Mouse (Mus musculus) embryo, embryonic 9.5 days (tissue): Measurements from ENCODE around the gene Iqgap3.

Experiments used
- DNase-seq: peaks from one replicate; pipeline ENCODE4 v3.0.0-alpha.2; 2017; ENCODE audit errors: extremely low spot score

Gene Iqgap3

DNA sequence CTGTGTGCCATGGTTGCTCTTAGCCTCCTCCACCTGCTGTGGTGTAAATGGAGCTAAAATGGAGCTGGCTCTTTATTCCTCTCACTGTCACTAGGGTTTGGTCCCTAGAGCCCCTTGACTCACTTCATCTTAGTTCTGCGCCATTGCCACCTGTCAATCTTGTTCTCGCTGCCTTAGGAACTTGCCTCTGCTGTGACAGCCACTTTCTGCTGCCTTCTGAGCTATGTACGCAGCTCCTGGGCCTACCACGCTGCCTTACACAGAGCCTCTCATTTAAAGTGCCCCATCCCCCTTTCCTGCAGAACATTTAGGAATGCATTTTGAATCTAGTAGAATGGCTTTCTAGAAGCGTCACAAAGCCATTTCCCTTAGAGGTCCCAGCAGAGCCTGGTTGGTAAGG lies 12.4 kb downstream of the Iqgap3 start:
- DNase-seq: no peak

DNA sequence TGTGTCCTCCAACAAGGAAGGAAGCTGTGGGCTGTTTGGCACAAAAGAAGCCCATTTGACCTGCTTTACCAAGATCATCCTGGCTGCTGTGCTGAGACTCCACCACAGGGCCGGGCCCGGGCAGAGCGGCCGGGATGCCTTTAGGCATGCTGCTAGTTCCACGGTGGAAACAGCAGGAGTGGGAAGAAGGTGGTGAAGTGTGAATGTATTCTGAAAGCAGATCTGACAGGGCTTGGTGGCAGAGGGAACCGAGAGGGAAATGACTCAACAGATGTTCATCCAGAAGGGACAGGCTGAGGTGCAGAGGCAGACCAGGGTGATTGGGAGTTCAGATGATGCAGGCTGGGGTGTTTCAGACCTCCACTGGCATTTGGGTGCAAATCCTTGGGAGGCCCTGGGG lies 15.9 kb downstream of the Iqgap3 start:
- DNase-seq: no peak

DNA sequence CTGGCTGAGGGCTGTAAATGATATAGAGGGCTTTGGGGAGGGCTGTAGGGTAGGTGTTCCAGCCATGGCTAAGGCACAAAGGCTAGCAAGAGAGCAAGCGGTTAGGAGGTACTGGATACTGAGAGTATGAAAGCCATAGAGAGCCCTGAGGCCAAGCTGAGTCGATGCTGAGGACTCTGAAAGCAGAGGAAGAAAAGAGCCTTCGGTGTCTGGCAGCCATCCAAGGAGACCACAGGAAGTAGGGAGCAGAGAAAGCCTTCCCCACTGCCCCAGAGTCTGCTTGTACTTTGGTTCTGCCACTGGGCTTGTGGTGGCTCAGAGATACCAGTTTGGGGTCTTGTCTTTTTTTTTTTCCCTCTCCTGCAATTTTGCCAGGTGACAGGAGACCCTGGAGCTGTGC lies 18.5 kb downstream of the Iqgap3 start:
- no peak for DNase-seq

DNA sequence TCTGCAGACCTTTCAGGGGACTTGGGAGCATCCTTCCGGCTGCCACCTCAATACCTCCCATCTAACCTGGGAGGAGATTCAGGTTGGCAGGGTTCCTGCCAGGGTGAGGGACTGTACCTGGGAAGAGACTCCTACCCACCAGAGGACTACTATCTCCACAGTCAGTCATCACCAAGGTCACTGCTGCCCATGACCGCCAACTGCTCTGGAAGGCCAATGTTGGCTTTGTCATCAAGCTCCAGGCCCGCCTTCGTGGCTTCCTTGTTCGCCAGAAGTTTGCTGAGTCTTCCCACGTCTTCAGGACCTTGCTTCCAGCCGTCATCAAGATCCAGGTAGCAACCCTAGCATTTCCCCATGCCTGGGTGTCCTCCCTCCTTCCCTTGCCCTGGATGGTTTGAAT lies 20.0 kb downstream of the Iqgap3 start:
- no peak for DNase-seq

DNA sequence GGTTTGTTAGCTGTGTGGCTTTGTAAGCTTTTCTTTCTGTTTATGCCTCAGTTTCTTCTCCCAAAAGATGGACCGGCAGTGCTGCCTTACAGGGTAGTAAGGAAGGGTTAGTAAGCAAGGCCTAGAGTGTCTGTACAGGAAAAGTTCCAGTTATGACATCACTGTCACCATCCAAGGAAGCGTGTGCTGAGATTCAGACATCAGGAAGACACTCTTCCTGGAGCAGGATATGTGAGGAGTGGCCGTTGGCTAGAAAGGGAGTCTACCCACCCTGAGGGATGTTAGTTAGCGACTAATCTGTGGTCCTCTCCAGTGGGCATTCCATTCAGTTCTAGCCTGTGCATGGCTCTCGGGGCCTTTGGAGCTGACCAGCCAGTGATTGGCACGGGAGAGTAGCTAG lies 20.4 kb downstream of the Iqgap3 start:
- no peak for DNase-seq

DNA sequence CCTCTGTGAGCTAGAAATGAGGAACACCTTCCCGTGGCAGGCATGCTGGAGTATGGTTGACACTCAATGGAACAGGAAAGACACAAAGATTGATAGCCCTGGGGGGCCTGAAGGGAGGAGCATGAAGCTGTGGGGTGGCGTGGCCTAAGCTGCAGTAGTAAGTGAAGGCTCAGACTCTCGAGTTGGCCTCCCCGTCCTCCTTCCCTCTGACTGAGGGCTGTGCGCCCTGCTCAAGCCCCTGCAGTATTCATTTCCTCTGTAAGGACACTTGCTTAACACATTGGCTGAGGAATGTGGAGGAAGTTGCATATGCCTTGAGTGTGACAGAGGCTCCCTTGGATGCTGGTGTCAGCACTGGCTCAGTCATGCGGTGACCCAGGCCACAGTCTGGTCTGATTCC lies 20.8 kb downstream of the Iqgap3 start:
- DNase-seq: no peak

DNA sequence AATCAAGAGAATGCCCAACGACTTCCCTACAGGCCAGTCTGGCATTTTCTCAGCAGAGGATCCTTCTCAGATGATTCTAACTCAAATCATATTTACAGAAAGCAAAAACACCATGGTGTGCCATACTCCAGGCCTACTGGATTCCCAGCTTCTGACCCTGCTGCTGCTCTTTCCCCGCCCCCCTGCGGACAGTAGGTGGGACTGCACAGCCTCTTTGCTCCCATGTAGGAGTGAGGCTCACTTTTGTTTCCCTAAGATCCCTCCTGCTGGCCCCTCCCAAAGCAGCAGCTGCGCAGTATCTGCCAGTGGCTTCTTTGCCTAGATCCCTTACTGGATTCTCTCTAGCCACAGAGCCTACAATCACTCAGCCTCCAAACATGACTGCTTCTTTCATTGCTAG lies 24.4 kb downstream of the Iqgap3 start:
- DNase-seq: no peak

DNA sequence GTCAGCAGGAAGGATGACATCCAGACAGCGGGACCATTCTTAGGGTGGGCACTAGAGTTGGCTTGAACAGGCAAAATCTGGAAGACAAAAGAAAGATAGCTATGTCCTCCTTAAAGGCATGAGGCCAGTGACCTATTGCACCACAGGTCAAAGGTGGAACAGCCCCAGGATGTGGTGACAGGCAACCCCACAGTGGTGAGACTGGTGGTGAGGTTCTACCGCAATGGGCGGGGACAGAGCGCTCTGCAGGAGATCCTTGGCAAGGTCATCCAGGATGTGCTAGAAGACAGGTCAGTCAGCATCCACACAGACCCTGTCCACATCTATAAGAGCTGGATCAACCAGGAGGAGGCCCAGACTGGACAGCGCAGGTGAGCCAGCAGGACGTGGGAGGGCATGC lies 27.4 kb downstream of the Iqgap3 start:
- no peak for DNase-seq

DNA sequence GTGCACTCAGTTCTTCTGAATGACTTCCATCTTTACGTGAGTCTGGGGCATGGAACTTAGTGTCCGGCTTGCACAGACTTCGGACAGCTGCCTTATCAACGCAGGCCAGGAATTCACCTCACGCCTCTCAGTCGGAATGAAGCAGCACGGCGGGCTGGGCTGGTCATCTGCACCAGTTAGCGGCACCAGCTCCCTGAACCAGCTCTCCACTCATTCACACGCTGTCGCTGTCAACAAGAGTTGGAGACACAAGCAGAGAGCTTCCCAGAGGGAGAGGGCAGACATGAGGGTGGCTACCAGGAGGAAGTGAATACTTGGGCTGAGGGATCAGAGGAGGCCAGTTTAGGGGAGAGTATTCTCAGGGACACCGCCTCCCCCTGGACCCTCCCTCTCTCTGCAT lies 32.6 kb downstream of the Iqgap3 start:
- DNase-seq: no peak

DNA sequence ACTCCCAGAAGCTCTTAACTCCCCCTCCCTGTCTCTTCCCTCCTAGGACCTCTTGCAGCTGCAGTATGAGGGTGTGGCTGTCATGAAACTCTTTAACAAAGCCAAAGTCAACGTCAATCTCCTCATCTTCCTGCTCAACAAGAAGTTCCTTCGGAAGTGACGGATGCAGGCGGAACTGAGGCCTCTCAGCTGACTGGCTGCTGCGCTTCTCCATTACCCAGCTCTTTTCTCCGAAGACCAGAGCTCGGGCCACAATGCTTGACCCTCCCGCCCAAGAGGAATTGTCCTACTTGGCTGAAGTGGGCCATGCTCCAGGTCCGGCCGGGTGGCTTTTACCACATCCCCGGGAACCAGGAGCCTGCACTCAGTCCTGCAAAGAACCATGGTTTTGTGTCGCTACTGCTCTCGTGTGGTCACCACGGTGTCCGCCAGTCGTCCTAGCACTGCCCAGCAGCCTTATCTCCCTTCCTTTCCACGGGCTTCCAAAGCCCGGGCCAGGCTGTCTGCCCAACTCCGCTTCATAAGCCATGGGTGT lies 38.4 kb downstream of the Iqgap3 start:
- no peak for DNase-seq

DNA sequence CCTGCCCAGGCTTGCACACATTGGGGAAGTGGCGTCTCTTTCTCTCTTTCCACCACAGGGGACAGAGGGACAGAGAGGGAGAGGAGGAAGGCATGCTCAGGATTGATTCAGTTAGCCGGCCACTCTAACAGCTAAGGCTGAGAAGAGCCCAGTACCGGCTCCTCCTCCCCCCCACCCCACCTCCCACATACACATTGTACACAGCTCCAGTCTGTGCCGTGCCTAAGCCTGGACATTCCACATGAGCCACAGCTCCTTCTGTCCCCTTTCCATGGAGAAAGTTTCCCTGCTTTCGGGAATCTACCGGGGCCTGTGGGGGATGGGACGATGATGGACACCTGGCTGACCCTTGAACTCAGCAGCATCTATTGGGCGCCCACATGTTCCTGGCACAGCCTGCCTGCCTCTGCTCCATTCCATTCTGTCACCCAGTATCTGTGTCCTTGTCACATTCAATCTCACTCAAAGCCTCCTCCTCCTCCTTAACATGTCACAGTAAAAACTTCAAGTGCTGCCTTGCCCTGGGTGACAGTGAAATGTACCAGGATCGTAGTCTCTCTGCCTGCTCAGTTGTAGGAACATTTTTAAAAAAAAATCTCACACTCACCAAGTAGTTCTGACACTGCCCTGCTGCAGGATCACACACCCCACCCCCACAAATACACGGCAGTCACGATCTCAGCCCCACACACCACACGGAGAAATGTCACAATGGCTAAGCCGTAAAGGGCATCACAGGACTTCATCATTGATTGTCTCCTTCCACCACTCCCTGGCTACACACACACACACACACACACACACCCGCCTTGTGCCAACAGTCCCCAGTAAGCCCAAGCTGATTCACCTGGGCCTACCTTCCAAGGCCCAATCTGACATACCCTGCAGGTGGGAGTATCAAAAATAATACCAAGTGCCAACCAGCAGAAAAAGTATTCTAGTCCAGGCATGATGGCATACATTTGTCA lies 39.7 kb downstream of the Iqgap3 start:
- no peak for DNase-seq

DNA sequence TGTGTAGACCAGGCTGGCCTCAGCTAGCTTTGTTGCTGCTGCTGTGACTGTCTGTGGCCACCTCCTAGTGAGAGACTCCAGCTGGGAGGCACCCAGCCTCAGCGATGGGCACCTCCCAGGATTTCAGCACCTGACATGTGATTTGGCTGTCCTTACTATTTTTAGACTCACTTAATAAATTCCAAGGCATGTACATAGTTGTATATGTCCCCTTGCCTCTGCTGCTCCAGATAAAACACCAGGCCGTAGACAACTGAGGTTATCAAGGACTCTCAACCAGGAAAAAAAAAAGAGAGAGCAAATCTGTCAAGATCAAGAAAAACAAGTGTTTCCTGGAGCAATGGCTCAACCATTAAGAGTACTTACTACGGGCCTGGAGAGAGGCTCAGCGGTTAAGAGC lies 43.4 kb downstream of the Iqgap3 start:
- DNase-seq: no peak

DNA sequence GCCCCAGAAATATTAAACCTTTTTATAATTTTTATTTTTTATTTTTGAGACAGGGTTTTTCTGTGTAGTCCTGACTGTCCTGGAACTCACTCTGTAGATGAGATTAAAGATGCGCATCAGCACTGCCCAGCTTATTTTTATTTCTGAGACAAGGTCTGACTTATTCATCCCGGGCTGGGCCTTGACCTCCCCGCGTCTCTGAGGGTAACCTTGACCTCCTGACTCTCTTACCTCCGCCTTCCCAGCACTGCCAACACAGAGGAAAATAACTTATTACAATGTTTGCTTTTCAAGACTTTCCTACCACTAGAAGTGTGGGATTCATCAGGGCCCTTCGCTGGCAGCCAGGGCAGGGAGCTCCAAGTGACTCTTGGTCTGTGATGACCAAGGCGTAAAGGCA lies 44.4 kb downstream of the Iqgap3 start:
- no peak for DNase-seq

DNA sequence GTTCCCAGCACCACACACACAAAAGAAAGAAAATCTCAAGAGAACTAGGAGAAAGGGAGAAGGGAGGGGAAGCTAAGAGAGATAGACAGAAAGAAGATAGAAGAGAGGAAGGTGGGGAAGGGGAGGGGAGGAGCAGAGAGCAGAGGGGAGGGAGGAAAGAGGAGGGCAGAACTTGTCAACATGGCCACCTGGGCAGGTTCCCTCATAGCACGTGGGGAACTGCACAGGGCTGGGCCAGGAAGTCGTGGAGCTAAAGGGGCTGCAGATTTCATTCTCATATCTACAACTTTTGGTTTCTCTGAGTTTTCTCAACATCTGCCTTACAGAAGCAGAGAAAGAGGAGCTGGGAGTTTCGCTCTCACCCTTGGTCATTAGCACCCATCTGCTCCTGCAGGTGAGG lies 45.9 kb downstream of the Iqgap3 start:
- no peak for DNase-seq

DNA sequence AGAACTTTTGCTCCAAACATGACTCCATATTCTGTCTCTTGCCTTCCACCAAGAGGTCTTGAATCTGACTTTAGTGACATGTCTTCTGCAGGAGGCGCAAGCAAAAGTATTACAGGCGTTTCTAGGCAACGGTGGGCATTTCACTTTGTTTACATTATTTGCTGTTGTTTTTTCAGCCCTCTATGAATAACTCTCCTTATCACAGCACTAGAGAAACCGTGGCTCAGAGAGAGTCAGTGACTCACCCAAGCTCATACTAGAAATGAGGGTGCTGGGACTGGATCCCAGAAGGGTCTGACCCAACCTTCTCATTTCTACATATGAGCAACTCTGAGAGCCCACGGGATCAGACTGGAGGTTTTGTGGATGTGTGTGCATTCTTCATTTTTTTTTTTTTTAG lies 46.3 kb downstream of the Iqgap3 start:
- DNase-seq: no peak

DNA sequence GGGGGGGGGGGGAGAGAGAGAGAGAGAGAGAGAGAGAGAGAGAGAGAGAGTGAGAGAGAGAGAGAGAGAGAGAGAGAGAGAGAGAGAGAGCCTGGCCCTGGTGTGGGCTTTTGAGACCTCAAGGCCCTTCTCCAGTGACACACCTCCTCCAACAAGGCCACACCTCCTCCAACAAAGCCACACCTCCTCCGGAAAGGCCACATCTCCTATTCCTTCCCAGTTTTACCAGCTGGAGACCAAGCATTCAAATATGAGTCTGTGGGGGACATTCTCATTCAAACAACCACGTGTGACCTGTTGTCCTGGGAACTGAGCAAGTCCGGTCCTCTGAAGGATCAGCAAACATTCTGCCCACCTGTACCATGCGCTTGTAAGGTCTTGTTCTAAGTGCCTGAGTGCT lies 47.2 kb downstream of the Iqgap3 start:
- no peak for DNase-seq

DNA sequence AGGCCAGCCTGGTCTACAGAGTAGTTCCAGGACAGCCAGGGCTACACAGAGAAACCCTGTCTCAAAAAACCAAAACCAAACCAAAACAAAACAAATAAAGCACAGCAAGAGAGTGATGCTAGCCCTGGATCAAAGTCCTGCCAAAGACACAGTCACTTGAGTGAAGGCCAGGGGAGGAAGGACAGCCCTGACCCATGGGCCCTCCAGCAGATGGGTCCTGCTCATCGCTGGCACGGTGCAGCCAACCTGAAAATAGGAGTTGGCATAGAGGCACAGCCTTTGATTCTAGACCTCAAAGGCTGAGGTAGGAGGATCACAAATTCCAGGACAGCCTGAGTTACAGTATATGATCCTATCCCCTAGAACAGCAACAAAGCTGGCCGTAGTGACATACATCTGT lies 49.3 kb downstream of the Iqgap3 start:
- DNase-seq: no peak

DNA sequence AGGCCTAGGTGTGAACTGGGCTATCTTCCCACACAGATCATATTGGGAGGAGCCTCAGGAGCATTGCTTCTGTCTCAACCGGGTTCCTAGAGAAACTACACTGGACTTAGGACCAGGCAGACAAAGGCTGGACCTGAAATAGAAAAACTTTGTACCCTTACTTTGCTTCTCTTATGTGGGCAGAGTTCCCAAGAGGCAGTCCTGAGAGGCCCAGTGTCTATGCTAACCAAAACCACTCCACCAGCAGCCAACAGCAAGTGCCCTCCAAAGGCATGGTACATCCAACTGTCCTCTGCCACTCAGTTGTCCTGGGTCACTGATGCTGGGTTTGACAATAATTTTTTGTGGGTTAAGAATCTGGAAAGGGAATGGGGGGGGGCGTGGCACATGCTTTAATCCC lies 50.7 kb downstream of the Iqgap3 start:
- no peak for DNase-seq

DNA sequence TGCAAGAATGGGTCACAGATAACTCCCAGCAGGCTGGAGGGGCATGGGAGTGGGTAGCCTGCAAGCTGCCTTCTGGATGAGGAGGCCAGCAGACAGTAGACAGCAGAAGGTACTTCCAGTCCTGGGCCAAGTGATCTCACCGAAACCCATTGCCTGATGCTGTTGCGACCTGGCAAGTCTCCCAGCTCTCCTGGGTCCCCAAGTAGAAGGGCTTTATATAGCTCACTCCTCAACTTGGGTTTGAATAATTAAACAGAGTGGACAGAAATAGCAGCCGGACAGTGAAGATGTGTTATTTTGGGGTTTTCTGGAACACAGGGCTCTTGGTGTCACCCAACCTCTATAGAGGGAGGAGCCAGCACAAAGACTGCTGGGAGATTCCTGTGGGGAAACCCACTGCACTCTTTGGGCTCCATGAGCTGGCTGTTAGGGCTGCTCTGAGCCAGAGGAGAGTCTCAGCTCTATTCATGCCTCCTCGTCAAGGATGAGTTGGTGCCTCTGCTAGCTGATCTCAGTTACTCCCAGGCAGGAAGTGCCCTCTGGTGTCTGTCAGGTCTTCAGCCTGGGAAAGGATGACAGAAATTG lies 51.5 kb downstream of the Iqgap3 start:
- DNase-seq: no peak

DNA sequence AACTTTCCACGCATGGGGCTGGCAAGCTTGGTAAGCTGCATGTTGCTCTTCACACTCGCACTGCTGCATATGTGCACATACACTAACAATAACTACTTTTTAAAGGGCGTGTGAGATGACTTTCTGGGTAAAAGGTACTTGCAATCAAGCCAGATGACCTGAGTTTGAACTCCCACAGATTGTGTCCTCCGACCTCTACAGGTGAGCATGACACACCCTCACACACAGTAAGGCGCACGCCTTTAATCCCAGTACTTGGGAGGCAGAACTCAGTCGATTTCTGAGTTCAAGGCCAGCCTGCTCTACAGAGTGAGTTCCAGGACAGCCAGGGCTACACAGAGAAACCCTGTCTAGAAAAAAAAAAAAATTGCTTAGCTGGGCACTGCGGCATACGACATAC lies 54.6 kb downstream of the Iqgap3 start:
- no peak for DNase-seq

DNA sequence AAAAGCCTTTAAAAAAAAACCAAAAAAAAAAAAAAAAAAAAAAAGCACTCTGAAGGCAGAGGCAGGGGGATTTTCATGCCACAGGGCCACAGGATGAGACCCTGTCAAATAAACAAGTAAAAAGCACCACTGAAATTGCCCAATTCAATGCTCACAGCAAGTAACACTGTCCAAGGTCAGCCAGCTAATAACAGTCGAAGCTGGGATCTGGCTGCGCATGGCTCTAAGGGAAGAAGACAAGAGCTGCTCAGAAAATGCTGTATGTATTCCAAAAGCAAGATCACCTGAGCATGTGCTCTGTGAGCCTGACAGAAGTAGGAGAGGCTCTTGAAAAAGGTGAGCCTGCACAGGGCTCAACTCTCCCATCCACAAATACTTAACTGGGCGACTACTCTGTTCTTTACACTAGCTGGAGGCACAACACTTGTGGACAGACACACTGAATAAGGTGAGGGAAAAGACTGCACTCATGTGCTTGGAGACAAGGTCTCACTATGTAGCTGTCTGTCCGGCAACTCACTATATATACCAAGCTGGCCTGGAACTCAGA lies 55.2 kb downstream of the Iqgap3 start:
- no peak for DNase-seq

DNA sequence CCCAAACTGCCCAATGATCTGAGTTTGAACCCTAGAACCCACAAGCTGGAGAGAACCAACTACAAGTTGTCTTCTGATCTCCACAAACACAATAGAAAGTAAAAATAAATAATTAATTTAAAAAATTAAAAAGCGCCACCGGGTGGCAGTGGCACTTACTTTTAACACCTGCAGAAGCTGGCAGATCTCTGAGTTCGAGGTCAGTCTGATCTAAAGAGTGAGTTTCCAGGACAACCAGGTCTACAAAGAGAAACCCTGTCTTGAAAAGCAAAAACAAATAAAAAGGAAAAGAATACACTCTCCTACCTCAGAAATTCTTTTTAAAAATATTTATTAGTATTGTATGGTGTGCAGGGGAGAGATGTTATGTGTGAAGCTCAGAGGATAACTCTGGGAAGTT lies 56.0 kb downstream of the Iqgap3 start:
- DNase-seq: no peak
